Mouse (Mus musculus) hindbrain, embryonic 15.5 days (tissue): ENCODE measurements around the gene Lrrc32. TPM values are rescaled to one million over a fixed set of nuclear protein-coding genes. Genes with fewer than 3 reads are reported as not detected.

ENCODE experiments used
- ATAC-seq: fragments of 200-750 bp; cut with Nextera tagmentation; 2 replicates; pipeline ENCODE4 v1.8.0; 2017; ENCODE audit warnings: low read depth, moderate number of reproducible peaks, moderate TSS enrichment; ENCODE audit not compliant: low FRiP score
- H3K27ac ChIP-seq: fragments of 300-500 bp; sonication (generic); replicated peaks from 2 replicates; pipeline ENCODE4 v1.5.1; 2015; ENCODE audit warnings: mild to moderate bottlenecking, inconsistent platforms
- H3K27me3 ChIP-seq: fragments of 300-500 bp; sonication (generic); 2 replicates; pipeline ENCODE4 v1.6.1; 2015; ENCODE audit warnings: control low read depth, inconsistent platforms
- H3K36me3 ChIP-seq: fragments of 300-500 bp; sonication (generic); 2 replicates; pipeline ENCODE4 v1.6.1; 2015; ENCODE audit warnings: control low read depth, inconsistent platforms
- H3K4me1 ChIP-seq: fragments of 300-500 bp; sonication (generic); replicated peaks from 2 replicates; pipeline ENCODE4 v1.6.1; 2015; ENCODE audit warnings: control low read depth, inconsistent platforms
- H3K4me2 ChIP-seq: fragments of 300-500 bp; sonication (generic); 2 replicates; pipeline ENCODE4 v1.6.1; 2015; ENCODE audit warnings: moderate library complexity, mild to moderate bottlenecking, inconsistent platforms
- H3K4me3 ChIP-seq: fragments of 300-500 bp; sonication (generic); 2 replicates; pipeline ENCODE4 v1.5.1; 2015; ENCODE audit warnings: mild to moderate bottlenecking, inconsistent platforms
- H3K9ac ChIP-seq: fragments of 300-500 bp; sonication (generic); 2 replicates; pipeline ENCODE4 v1.6.1; 2015; ENCODE audit warnings: inconsistent platforms
- H3K9me3 ChIP-seq: fragments of 300-500 bp; sonication (generic); 2 replicates; pipeline ENCODE4 v1.6.1; 2016; ENCODE audit warnings: control low read depth, inconsistent platforms
- WGBS: fragments of 180-500 bp; shearing (Covaris S2); methylation state at CpG from one replicate; pipeline ENCODE4 v1.1.7; 2015; 5-methylcytosine and 5-hydroxymethylcytosine counted together
- polyA plus RNA-seq: library from polyadenylated mRNA; unstranded; fragments of >200 nt; fragmentation: Nextera tagmentation; extraction: Ambion mirVana; gene quantifications from 2 replicates; pipeline ENCODE4 v1.2.1, GENCODE M21; 2015

Gene Lrrc32
- polyA plus RNA-seq, 1 experiment from 2014 or later, result 5.6 TPM

DNA sequence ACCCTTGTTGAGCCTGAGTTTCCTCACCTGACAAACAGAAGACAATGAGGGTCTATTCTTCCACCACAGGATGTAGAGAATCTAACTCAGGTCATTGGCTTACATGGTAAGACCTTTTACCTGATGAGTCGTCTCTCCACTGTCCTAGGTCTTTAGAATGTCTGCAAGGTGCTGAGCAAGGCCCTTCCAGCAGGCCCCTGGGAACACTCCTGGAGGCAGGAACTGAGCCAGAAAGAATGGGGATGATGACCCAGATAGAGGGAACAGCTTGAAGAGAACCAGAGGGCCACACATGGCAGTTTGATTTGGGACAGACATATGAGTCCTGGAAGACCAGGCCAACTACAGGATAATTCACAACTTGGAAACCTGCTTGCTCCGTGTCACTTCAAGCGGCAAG, 53.2 kb downstream of the Lrrc32 start:
- Histone ChIP-seq H3K27me3 (no peaks in the 10 kb centered on the region), H3K9me3 (no peaks in the 10 kb centered on the region), H3K9ac (no peak overlapping the region), H3K4me2 (no peak overlapping the region), H3K27ac (no peak overlapping the region), H3K4me1 (peaks cover 10% of the 10 kb centered on the region), H3K4me3 (no peak overlapping the region), H3K36me3 (no peaks in the 10 kb centered on the region)
- 91% methylated on average over 3 of the region's 3 CpGs for WGBS
- no peak for ATAC-seq

DNA sequence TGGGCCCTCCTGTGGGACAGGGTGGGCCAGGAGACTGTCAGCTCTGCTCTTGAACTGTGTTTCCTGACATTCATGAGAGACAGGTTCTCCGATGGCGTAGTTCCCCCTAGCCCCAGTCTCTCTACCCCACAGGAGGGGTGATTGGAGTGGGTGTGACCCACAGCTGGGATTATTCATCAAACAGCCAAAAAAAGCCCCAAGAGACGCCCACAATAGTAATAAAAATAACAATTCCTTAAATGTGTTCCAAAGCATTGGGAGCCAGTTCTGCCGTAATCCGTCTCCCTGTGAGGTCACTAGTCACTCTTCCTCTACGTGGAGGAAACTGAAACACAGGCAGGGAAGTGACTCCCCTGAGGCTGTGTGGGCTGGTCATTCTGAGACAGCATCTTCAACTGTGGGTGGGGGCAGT, 53.7 kb downstream of the Lrrc32 start:
- Histone ChIP-seq H3K27me3 (no peaks in the 10 kb centered on the region), H3K9me3 (no peaks in the 10 kb centered on the region), H3K27ac (no peak overlapping the region), H3K4me3 (no peak overlapping the region), H3K9ac (no peak overlapping the region), H3K4me1 (peaks cover 5% of the 10 kb centered on the region), H3K36me3 (no peaks in the 10 kb centered on the region), H3K4me2 (no peak overlapping the region)
- no peak for ATAC-seq
- WGBS, result 70% methylated on average over 6 of the region's 6 CpGs

DNA sequence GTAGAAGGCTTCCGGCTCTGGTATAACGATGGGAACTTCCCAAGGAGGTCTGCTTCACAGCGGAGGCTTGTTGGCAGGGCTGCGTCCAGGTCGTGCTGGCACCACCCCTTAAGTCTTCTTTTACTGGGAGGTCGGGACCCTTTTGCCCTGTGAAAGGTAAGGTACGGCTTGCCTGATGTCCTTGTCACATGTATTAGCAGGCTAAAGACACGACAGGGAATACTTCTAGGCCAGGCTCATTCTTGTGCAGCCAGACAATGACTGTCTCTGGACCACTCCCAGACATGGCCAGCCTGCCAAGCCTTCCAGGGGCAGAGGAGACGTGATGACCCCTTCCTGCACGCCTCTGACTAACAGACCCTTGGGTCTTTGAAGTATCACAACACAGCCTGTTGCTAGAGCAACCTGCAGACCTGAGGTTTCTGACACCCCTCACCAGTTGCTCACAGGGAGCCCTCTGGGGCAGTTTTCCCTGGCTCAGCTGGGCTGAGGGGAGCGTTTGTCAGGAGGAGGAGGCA, 54.8 kb downstream of the Lrrc32 start:
- WGBS, result 58% methylated on average over 11 of the region's 11 CpGs
- no peak overlapping the region for H3K4me2 ChIP-seq
- no peaks in the 10 kb centered on the region for H3K36me3 ChIP-seq
- no peaks in the 10 kb centered on the region for H3K4me1 ChIP-seq
- no peak overlapping the region for H3K4me3 ChIP-seq
- no peak overlapping the region for H3K9ac ChIP-seq
- ATAC-seq, result 0 out of 2 replicates have a peak, but pooled peaks have one; percentile 48
- H3K9me3 ChIP-seq, result no peaks in the 10 kb centered on the region
- no peaks in the 10 kb centered on the region for H3K27me3 ChIP-seq
- H3K27ac ChIP-seq, result no peak overlapping the region

DNA sequence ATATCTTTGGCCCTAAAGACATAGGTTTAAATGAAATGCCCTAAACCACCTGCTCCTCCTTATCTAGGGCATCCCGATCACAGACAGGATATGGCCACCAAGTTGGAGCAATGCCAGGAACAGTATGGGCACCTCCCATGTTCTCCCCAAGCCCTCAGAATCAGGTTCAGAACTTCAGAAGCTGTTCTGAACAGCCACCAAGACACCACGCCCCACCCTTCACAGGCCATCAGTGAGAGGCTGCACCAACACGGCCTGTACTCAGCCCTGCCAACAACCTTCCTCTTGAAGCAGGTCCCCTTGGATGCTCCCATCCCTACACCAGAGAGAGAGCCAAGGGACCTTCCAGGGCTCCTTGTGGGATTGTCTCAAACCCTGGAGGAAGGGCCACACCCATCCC, 55.5 kb downstream of the Lrrc32 start:
- H3K27ac ChIP-seq, result no peak overlapping the region
- no peak overlapping the region for H3K9ac ChIP-seq
- no peak for ATAC-seq
- no peak overlapping the region for H3K4me2 ChIP-seq
- H3K36me3 ChIP-seq, result no peaks in the 10 kb centered on the region
- WGBS, result 72% methylated on average over 3 of the region's 3 CpGs
- H3K9me3 ChIP-seq, result no peaks in the 10 kb centered on the region
- no peaks in the 10 kb centered on the region for H3K27me3 ChIP-seq
- no peak overlapping the region for H3K4me3 ChIP-seq
- no peaks in the 10 kb centered on the region for H3K4me1 ChIP-seq

DNA sequence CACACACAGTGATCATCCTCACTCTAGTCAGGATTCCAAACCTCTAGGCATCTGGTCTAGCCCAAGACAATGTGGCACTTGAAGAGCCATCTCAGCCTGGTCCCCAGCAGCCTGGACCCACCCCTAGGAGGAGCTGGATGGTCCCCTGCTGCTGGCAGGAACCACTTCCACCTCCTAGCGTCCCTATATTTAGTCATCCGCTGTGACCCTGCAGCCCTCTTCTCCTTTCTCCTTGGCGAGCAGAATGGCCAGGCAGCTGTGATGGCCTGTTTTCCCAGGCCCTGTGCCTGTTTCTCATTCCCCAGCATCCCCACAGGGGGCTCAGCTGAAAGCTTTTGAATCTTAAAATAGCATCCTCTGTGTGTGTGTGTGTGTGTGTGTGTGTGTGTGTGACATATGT, 59.8 kb downstream of the Lrrc32 start:
- 49% methylated on average over 3 of the region's 3 CpGs for WGBS
- Histone ChIP-seq H3K27me3 (no peaks in the 10 kb centered on the region), H3K4me1 (no peaks in the 10 kb centered on the region), H3K36me3 (no peaks in the 10 kb centered on the region), H3K4me2 (no peak overlapping the region), H3K4me3 (no peak overlapping the region), H3K9me3 (no peaks in the 10 kb centered on the region), H3K9ac (no peak overlapping the region), H3K27ac (no peak overlapping the region)
- no peak for ATAC-seq

DNA sequence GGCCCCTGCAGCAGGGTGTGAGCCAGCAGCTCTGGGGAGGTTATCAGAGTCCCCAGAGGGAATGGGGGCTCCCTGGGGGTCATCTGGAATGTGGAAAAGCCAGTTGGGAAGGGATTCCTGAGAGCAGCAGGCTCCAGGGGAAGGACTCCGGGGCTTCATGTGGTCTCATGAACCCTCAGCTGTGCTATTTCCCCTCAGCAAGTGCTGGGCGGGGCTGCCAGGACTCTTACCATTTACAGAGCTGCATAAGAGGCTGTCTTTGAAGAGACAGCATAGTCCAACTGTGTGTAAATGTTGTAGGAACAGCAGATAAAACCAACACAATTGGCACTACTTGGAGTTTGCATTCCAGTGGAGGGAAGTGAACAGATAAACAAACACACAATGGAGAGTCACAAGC, 61.5 kb downstream of the Lrrc32 start:
- no peaks in the 10 kb centered on the region for H3K4me1 ChIP-seq
- no peak overlapping the region for H3K4me3 ChIP-seq
- no peaks in the 10 kb centered on the region for H3K9me3 ChIP-seq
- H3K9ac ChIP-seq, result no peak overlapping the region
- H3K27me3 ChIP-seq, result no peaks in the 10 kb centered on the region
- peak overlapping the region; percentile 42; the same call in 1 of the 2 replicates for H3K27ac ChIP-seq
- no peak overlapping the region for H3K4me2 ChIP-seq
- 63% methylated on average over 2 of the region's 2 CpGs for WGBS
- ATAC-seq, result no peak
- no peaks in the 10 kb centered on the region for H3K36me3 ChIP-seq

DNA sequence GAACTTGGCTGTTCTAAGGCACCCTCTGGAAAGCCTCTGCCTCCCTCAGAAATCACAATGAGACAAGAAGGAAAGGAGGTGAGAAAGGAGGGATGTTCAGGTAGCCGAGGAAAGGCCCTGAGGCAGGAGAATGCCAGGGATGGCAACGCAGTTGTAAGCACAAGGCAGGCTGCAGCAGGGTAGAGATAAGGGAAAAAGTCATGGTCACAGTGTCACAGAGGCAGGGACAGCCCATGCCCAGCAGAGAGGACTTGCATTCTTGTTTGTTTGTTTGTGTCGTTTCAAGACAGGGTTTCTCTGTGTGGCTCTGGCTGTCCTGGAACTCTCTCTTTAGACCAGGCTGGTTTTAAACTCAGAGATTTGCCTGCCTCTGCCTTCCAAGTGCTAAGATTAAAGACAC, 62.0 kb downstream of the Lrrc32 start:
- ATAC-seq, result no peak
- H3K9ac ChIP-seq, result no peak overlapping the region
- 77% methylated on average over 3 of the region's 3 CpGs for WGBS

More for the DNA sequence above, 62.0 kb downstream of the Lrrc32 start:
- Histone ChIP-seq H3K4me3 (no peak overlapping the region), H3K36me3 (no peaks in the 10 kb centered on the region), H3K4me1 (no peaks in the 10 kb centered on the region), H3K4me2 (no peak overlapping the region), H3K27ac (no peak overlapping the region), H3K9me3 (no peaks in the 10 kb centered on the region), H3K27me3 (no peaks in the 10 kb centered on the region)

Other genes with a start within 250 kb of the Lrrc32 start
- 26.3 and 28.2 TPM in 2 replicates for gene Acer3, start 168.1 kb upstream of the Lrrc32 start, polyA plus RNA-seq
- gene Tsku, start 128.0 kb upstream of the Lrrc32 start, polyA plus RNA-seq, result 8.9 and 9.3 TPM in 2 replicates
- gene Gucy2d, start 48.9 kb upstream of the Lrrc32 start, polyA plus RNA-seq, result 0.13 and 0.58 TPM in 2 replicates
- gene Emsy, start 167.5 kb downstream of the Lrrc32 start, polyA plus RNA-seq, result 30.6 and 33.4 TPM in 2 replicates
- 45.2 and 45.9 TPM in 2 replicates for gene Thap12, start 213.8 kb downstream of the Lrrc32 start, polyA plus RNA-seq